Comparison of ENCODE assay signal across 14 mouse cellular contexts in the genomic region with DNA sequence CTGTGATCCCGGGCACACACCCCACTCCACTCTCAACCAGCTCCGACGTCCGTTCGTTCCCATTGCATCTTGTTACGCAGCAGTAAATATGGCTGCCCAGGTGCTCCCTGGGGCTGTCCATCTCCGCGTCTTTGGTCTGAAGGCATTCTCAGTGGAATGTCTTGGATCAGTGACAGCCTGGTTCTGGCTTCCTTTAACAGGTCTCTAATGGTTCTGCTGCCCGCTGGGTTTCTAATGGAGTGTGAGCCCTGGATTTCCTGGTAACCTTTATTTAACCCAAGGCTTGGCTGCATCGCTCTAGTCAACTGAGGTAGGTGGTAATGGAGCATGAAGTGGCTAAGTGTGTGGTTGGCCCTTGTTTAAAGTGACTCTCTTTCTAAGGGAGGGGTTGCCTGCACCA. TPM values are rescaled to one million over a fixed set of nuclear protein-coding genes. Genes with fewer than 3 reads are reported as not detected.
DNase-seq lines count a peak whose midpoint lies in the region.
"Had no signal": no experiment of that assay in that cellular context is flagged by ENCODE, and none has a peak within 500 bp of the region (broad histone marks: within the 10 kb centered on the region; RNA-seq: fewer than 3 reads in every experiment).

No protein-coding gene starts in this region.

- DNase-seq in kidney, adult 8-10 months, result peak; percentile 25 to 57
- no peak for DNase-seq in kidney, postnatal 10 days
- DNase-seq in kidney, adult 9 months, result peak; percentile 38
- DNase-seq in kidney, postnatal 36 days, result peak; percentile 15 to 35
- no peak for DNase-seq in frontal cortex, postnatal 25 days (ENCODE audit: low spot score in 2 of 2)
- DNase-seq in heart, postnatal 14 days, result no peak
- DNase-seq: adrenal gland, postnatal 14 days; cerebellum, adult 18-20 months; cerebellum, adult 9-11 months; cerebellum, postnatal 36 days; forebrain, postnatal 0 days; gastrocnemius, adult 2 months; gastrocnemius, postnatal 25 days; heart, postnatal 4 days had no signal

- intact Hi-C loops in heart, postnatal 14 days (cut with DNase I), result no loop called here

RNA-seq across cellular contexts. Expression of gene Iffo2, which starts 1.7 kb away (rescaled TPM):
- total RNA-seq in heart, postnatal 14 days (2021), result 1 to 10 TPM; 8.7 to 9.1 TPM

Comparison
In these comparisons a context has a peak if more than half of its experiments do, and no peak if none do; other contexts are left out.
1. DNase-seq: peak in kidney, adult 8-10 months (2 of 2), kidney, adult 9 months (single experiment) and kidney, postnatal 36 days (2 of 2); none in kidney, postnatal 10 days (single experiment), frontal cortex, postnatal 25 days (0 of 2) and heart, postnatal 14 days (0 of 2).